Mouse (Mus musculus) heart, postnatal 4 days (tissue): ENCODE measurements around the gene Crlf3. TPM values are rescaled to one million over a fixed set of nuclear protein-coding genes. Genes with fewer than 3 reads are reported as not detected.

Experiments
- DNase-seq: peaks from one replicate; pipeline ENCODE4 v3.0.0; 2021
- total RNA-seq, 2 experiments: library from RNA; stranded (reverse); gene quantifications; 2 replicates each; pipeline ENCODE4 v1.2.3; 2021

Crlf3 gene
- total RNA-seq: 10 to 100 TPM; 24.0 to 25.4 TPM

GRCm38 (mm10) chr11:80080826-80081728, at the start of gene Crlf3:
Gene Crlf3, minus strand, starts transcription at chr11:80080991.
- DNase-seq: peak; percentile 97

- no peak for DNase-seq
Observed at GRCm38 (mm10) chr11:80116411-80116810, 35.6 kb upstream of the Crlf3 start.

GRCm38 (mm10) chr11:80104407-80104806, 23.6 kb upstream of the Crlf3 start:
- no peak for DNase-seq

GRCm38 (mm10) chr11:80101298-80101697, 20.5 kb upstream of the Crlf3 start:
- no peak for DNase-seq

GRCm38 (mm10) chr11:80098444-80099056, 17.8 kb upstream of the Crlf3 start:
- DNase-seq: no peak

- no peak for DNase-seq
Observed at GRCm38 (mm10) chr11:80090555-80091164, 9.9 kb upstream of the Crlf3 start.

- DNase-seq: no peak
Observed at GRCm38 (mm10) chr11:80089817-80090214, 9.0 kb upstream of the Crlf3 start.

- peak; percentile 95 for DNase-seq
Observed at GRCm38 (mm10) chr11:80088917-80089816, 8.4 kb upstream of the Crlf3 start, which contains the start of gene Atad5. Gene Atad5, plus strand, starts transcription at chr11:80089400.

GRCm38 (mm10) chr11:80086844-80087243, 6.1 kb upstream of the Crlf3 start:
- DNase-seq: peak; percentile 87

GRCm38 (mm10) chr11:80085356-80086055, 4.7 kb upstream of the Crlf3 start:
- no peak for DNase-seq

- DNase-seq: no peak
Observed at GRCm38 (mm10) chr11:80081786-80082319, 1.1 kb upstream of the Crlf3 start.

GRCm38 (mm10) chr11:80080381-80080825, 388 bp downstream of the Crlf3 start:
- no peak for DNase-seq

- no peak for DNase-seq
Observed at GRCm38 (mm10) chr11:80079751-80080150, 1.0 kb downstream of the Crlf3 start.

- DNase-seq: no peak
Observed at GRCm38 (mm10) chr11:80078831-80079230, 2.0 kb downstream of the Crlf3 start.

GRCm38 (mm10) chr11:80077784-80078545, 2.8 kb downstream of the Crlf3 start:
- no peak for DNase-seq

- DNase-seq: no peak
Observed at GRCm38 (mm10) chr11:80075608-80076277, 5.0 kb downstream of the Crlf3 start.

- no peak for DNase-seq
Observed at GRCm38 (mm10) chr11:80072365-80072764, 8.4 kb downstream of the Crlf3 start.

GRCm38 (mm10) chr11:80071039-80071438, 9.8 kb downstream of the Crlf3 start:
- no peak for DNase-seq

GRCm38 (mm10) chr11:80069815-80070214, 11.0 kb downstream of the Crlf3 start:
- no peak for DNase-seq

GRCm38 (mm10) chr11:80067558-80067957, 13.2 kb downstream of the Crlf3 start:
- DNase-seq: no peak
